Mouse (Mus musculus) olfactory bulb, adult 2 months (tissue): Measurements from ENCODE around the gene Adamtsl3.

ENCODE experiments used
- CTCF ChIP-seq: fragments of 200-500 bp; IDR thresholded peaks from 2 replicates; pipeline ENCODE4 v1.5.1; 2012; ENCODE audit warnings: low read depth, mild to moderate bottlenecking, low read length, moderate library complexity; ENCODE audit not compliant: insufficient read depth
- POLR2A ChIP-seq: fragments of 200-500 bp; IDR thresholded peaks from 2 replicates; pipeline ENCODE4 v1.6.1; 2012; ENCODE audit warnings: mild to moderate bottlenecking, low read depth, low read length, moderate library complexity; ENCODE audit not compliant: insufficient read depth

DNA sequence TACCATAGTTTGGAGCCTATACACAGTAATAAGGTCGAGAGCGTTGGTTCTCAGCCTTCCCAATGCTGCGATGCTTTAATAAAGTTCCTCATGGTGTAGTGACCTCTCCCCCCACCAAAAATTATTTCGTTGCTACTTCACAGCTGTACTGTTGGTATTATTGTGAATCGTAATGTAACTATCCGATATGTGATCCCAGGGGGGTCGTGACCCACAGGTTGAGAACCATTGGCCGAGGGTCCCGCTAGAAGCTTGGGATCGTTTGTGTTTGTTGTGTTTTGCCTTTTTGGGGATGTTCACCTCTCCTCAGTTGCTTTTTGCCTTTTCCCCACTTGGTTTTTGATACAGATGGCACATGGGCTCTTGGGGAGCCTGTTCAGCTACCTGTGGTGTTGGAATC, 220.9 kb downstream of the Adamtsl3 start:
- TF ChIP-seq CTCF (no peak), POLR2A (no peak)
